Mouse (Mus musculus): ENCODE measurements around the gene Fbxl2.

The Fbxl2 gene

GRCm38 (mm10) chr9:113924883-113925282, 121.1 kb downstream of the Fbxl2 start:
- no peak for DNase-seq (ENCODE audit: inconsistent age in 2 of 2, low spot score in 1 of 2)

DNA sequence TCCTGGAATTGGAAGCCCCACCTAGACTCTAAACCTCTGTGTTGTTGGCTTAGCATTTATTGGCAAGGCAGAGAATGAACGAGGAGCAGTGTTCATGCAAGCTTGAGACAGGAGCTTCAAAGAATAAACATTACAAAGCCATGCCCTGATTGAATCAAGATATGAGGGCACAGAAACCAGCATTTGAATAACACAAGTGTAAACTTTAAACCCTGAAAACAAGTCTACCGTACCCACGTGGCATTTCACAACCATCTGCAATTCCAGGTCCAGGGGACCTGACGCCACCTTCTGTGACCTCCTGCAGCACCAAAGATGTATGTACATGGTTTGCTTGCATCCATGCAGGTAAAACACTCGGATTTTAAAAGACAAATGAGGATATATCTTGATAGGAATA, 123.3 kb downstream of the Fbxl2 start:
- DNase-seq (ENCODE audit: inconsistent age in 2 of 2, low spot score in 1 of 2) = no peak

GRCm38 (mm10) chr9:113915789-113916188, 130.2 kb downstream of the Fbxl2 start:
- no peak for DNase-seq (ENCODE audit: inconsistent age in 2 of 2, low spot score in 1 of 2)
